Mouse (Mus musculus) mouse trophoblast stem cell (cell line): ENCODE data around the gene Lrrc75b.

Source experiments
- in situ Hi-C, 2 experiments: fragments of 300-500 bp; cut with MseI, MboI; formaldehyde crosslinking; loops; 2 replicates in 1 of 2; 3 replicates in 1 of 2; pipeline ENCODE4 v1.15.1; 2025

The Lrrc75b gene

DNA sequence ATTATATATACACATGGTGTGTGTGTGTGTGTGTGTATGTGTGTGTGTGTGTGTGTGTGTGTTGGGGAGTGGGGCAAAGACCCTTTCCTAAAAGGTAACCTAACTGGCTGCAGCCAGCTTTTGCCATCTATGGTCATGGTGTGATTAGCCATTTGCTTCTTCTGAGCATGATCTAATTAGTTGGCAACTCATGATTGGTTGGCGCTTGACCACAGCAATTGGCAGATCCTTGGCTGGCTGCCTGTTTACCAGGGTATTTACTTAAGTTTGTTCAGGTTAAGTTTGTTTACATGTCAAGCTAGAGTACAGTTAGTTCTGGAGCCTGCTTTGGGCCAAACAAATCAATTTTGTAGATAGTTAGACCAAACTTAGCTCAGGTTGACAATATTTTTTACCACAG is 58.5 kb downstream of the Lrrc75b start:
- in situ Hi-C loops = no loop called here

DNA sequence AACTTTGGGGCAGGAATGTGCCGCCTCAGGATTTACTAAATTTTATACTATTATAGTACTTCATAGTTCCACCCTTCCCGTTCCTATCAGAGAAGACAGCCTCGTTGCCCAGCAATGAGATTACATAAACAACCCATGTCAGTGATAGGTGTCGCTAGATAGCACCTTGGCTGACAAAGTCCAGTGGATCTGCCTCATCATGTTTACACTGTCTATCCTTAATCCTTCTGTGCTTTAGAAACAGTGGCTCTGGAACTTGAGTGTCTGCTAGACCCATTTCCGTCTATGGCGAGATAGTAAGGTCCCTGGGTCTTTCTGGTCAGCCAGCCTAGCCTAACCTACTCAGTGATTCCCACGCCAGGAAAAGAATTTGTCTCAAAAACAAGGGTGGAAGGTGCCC is 59.8 kb downstream of the Lrrc75b start:
- in situ Hi-C loops = no loop called here
